Mouse (Mus musculus): ENCODE results near the gene Jak2. TPM values are rescaled to one million over a fixed set of nuclear protein-coding genes. Genes with fewer than 3 reads are reported as not detected.

The Jak2 gene
- polyA plus RNA-seq, 1 experiment, result 7.0 TPM

GRCm38 (mm10) chr19:29297366-29297765 is 45.7 kb downstream of the Jak2 start:
- TF ChIP-seq POLR2A (IDR thresholded peaks at IDR 0.05; ENCODE audit: low read depth, low read length), result no peak
- TF ChIP-seq CTCF (conservative IDR thresholded peaks at IDR 0.05; ENCODE audit: insufficient read depth, insufficient read length, low read depth, low read length), result no peak
- H3K36me3 ChIP-seq (ENCODE audit: control insufficient read depth, insufficient read depth, low read length), result peaks cover 10% of the 10 kb centered on the region
- no peaks in the 10 kb centered on the region for H3K4me1 ChIP-seq (ENCODE audit: control insufficient read depth, insufficient read depth, low read length)
- H3K4me3 ChIP-seq (ENCODE audit: insufficient read depth, low read depth, low read length), result no peak overlapping the region
- H3K27ac ChIP-seq (ENCODE audit: insufficient read depth, low read depth, low read length), result no peak overlapping the region
- no peak for DNase-seq
- H3K27me3 ChIP-seq (replicated peaks; ENCODE audit: control insufficient read depth, insufficient read depth, low read length), result no peaks in the 10 kb centered on the region
- 91% methylated on average over 1 of the region's 1 CpGs for WGBS

GRCm38 (mm10) chr19:29300919-29301318 is 49.3 kb downstream of the Jak2 start:
- Histone ChIP-seq H3K4me1 (ENCODE audit: control insufficient read depth, insufficient read depth, low read length) (no peaks in the 10 kb centered on the region), H3K27me3 (replicated peaks; ENCODE audit: control insufficient read depth, insufficient read depth, low read length) (no peaks in the 10 kb centered on the region), H3K36me3 (ENCODE audit: control insufficient read depth, insufficient read depth, low read length) (peaks cover 8% of the 10 kb centered on the region), H3K27ac (ENCODE audit: insufficient read depth, low read depth, low read length) (no peak overlapping the region), H3K4me3 (ENCODE audit: insufficient read depth, low read depth, low read length) (no peak overlapping the region)
- no peak for DNase-seq
- TF ChIP-seq CTCF (conservative IDR thresholded peaks at IDR 0.05; ENCODE audit: insufficient read depth, insufficient read length, low read depth, low read length) (no peak), POLR2A (IDR thresholded peaks at IDR 0.05; ENCODE audit: low read depth, low read length) (no peak)
- 93% methylated on average over 13 of the region's 13 CpGs for WGBS

GRCm38 (mm10) chr19:29302119-29302518 is 50.5 kb downstream of the Jak2 start:
- Histone ChIP-seq H3K36me3 (ENCODE audit: control insufficient read depth, insufficient read depth, low read length) (peaks cover 8% of the 10 kb centered on the region), H3K4me1 (ENCODE audit: control insufficient read depth, insufficient read depth, low read length) (no peaks in the 10 kb centered on the region), H3K27ac (ENCODE audit: insufficient read depth, low read depth, low read length) (no peak overlapping the region), H3K4me3 (ENCODE audit: insufficient read depth, low read depth, low read length) (no peak overlapping the region), H3K27me3 (replicated peaks; ENCODE audit: control insufficient read depth, insufficient read depth, low read length) (no peaks in the 10 kb centered on the region)
- WGBS, result 89% methylated on average over 2 of the region's 2 CpGs
- no peak for TF ChIP-seq POLR2A (IDR thresholded peaks at IDR 0.05; ENCODE audit: low read depth, low read length)
- no peak for TF ChIP-seq CTCF (conservative IDR thresholded peaks at IDR 0.05; ENCODE audit: insufficient read depth, insufficient read length, low read depth, low read length)
- DNase-seq, result no peak

GRCm38 (mm10) chr19:29308832-29309231 is 57.2 kb downstream of the Jak2 start:
- no peaks in the 10 kb centered on the region for H3K4me1 ChIP-seq (ENCODE audit: control insufficient read depth, insufficient read depth, low read length)
- H3K36me3 ChIP-seq (ENCODE audit: control insufficient read depth, insufficient read depth, low read length), result no peaks in the 10 kb centered on the region; the same call in 1 of the 2 replicates
- no peak overlapping the region for H3K27ac ChIP-seq (ENCODE audit: insufficient read depth, low read depth, low read length)
- H3K4me3 ChIP-seq (ENCODE audit: insufficient read depth, low read depth, low read length), result no peak overlapping the region
- no peak for TF ChIP-seq CTCF (conservative IDR thresholded peaks at IDR 0.05; ENCODE audit: insufficient read depth, insufficient read length, low read depth, low read length)
- no peak for TF ChIP-seq POLR2A (IDR thresholded peaks at IDR 0.05; ENCODE audit: low read depth, low read length)
- H3K27me3 ChIP-seq (replicated peaks; ENCODE audit: control insufficient read depth, insufficient read depth, low read length), result no peaks in the 10 kb centered on the region
- no peak for DNase-seq

- no peaks in the 10 kb centered on the region; the same call in none of the 2 replicates for H3K36me3 ChIP-seq (ENCODE audit: control insufficient read depth, insufficient read depth, low read length)
- no peak for DNase-seq
- 80% methylated on average over 8 of the region's 8 CpGs for WGBS
- TF ChIP-seq POLR2A (IDR thresholded peaks at IDR 0.05; ENCODE audit: low read depth, low read length) (no peak), CTCF (conservative IDR thresholded peaks at IDR 0.05; ENCODE audit: insufficient read depth, insufficient read length, low read depth, low read length) (no peak)
- no peaks in the 10 kb centered on the region for H3K27me3 ChIP-seq (replicated peaks; ENCODE audit: control insufficient read depth, insufficient read depth, low read length)
- H3K27ac ChIP-seq (ENCODE audit: insufficient read depth, low read depth, low read length), result no peak overlapping the region
- no peak overlapping the region for H3K4me3 ChIP-seq (ENCODE audit: insufficient read depth, low read depth, low read length)
- no peaks in the 10 kb centered on the region for H3K4me1 ChIP-seq (ENCODE audit: control insufficient read depth, insufficient read depth, low read length)
Observed at GRCm38 (mm10) chr19:29311791-29312190, 60.2 kb downstream of the Jak2 start.

- H3K4me1 ChIP-seq (ENCODE audit: control insufficient read depth, insufficient read depth, low read length), result no peaks in the 10 kb centered on the region
- H3K27me3 ChIP-seq (replicated peaks; ENCODE audit: control insufficient read depth, insufficient read depth, low read length), result no peaks in the 10 kb centered on the region
- no peak for DNase-seq
- no peak overlapping the region for H3K4me3 ChIP-seq (ENCODE audit: insufficient read depth, low read depth, low read length)
- H3K27ac ChIP-seq (ENCODE audit: insufficient read depth, low read depth, low read length), result no peak overlapping the region
- WGBS, result 84% methylated on average over 7 of the region's 7 CpGs
- H3K36me3 ChIP-seq (ENCODE audit: control insufficient read depth, insufficient read depth, low read length), result no peaks in the 10 kb centered on the region; the same call in none of the 2 replicates
- TF ChIP-seq CTCF (conservative IDR thresholded peaks at IDR 0.05; ENCODE audit: insufficient read depth, insufficient read length, low read depth, low read length) (no peak), POLR2A (IDR thresholded peaks at IDR 0.05; ENCODE audit: low read depth, low read length) (no peak)
Observed at GRCm38 (mm10) chr19:29312661-29313060, 61.0 kb downstream of the Jak2 start.

GRCm38 (mm10) chr19:29323416-29324049 is 71.9 kb downstream of the Jak2 start:
- TF ChIP-seq POLR2A (IDR thresholded peaks at IDR 0.05; ENCODE audit: low read depth, low read length), result no peak
- no peak for TF ChIP-seq CTCF (conservative IDR thresholded peaks at IDR 0.05; ENCODE audit: insufficient read depth, insufficient read length, low read depth, low read length)
- peaks cover 3% of the 10 kb centered on the region; the same call in 1 of the 2 replicates for H3K4me1 ChIP-seq (ENCODE audit: control insufficient read depth, insufficient read depth, low read length)
- no peak for DNase-seq
- no peaks in the 10 kb centered on the region for H3K36me3 ChIP-seq (ENCODE audit: control insufficient read depth, insufficient read depth, low read length)
- no peak overlapping the region for H3K4me3 ChIP-seq (ENCODE audit: insufficient read depth, low read depth, low read length)
- no peak overlapping the region for H3K27ac ChIP-seq (ENCODE audit: insufficient read depth, low read depth, low read length)
- 69% methylated on average over 8 of the region's 8 CpGs for WGBS
- no peaks in the 10 kb centered on the region for H3K27me3 ChIP-seq (replicated peaks; ENCODE audit: control insufficient read depth, insufficient read depth, low read length)

All from kidney, adult 2 months (tissue).